ENCODE assay signal across 8 mouse cellular contexts in genomic region chr2:30713535-30713934, GRCm38 (mm10).
DNase-seq lines count a peak whose midpoint lies in the region; ATAC-seq and TF ChIP-seq lines count a peak whose summit lies in the region.

No protein-coding gene starts in this region.

- WGBS in intestine, embryonic 14.5 days: 14% methylated on average over 3 of the region's 3 CpGs
- 0% methylated on average over 2 of the region's 3 CpGs for WGBS in intestine, postnatal 0 days
- 11% methylated on average over 3 of the region's 3 CpGs for whole genome bisulfite sequencing in embryonic facial prominence, embryonic 14.5 days
- WGBS in lung, embryonic 14.5 days: 5% methylated on average over 3 of the region's 3 CpGs

- H3K36me3 ChIP-seq in intestine, embryonic 14.5 days (ENCODE audit: control insufficient read depth, insufficient read depth, low read length): no peaks in the 10 kb centered on the region
- H3K36me3 ChIP-seq in intestine, postnatal 0 days (ENCODE audit: control insufficient read depth, insufficient read depth): no peaks in the 10 kb centered on the region
- no peaks in the 10 kb centered on the region for H3K36me3 ChIP-seq in embryonic facial prominence, embryonic 14.5 days (ENCODE audit: control insufficient read depth, insufficient read depth, low read length)
- no peaks in the 10 kb centered on the region for H3K36me3 ChIP-seq in lung, embryonic 14.5 days (ENCODE audit: insufficient read depth)

- H3K9me3 ChIP-seq in intestine, embryonic 14.5 days (ENCODE audit: control insufficient read depth, low read length): no peaks in the 10 kb centered on the region
- H3K9me3 ChIP-seq in intestine, postnatal 0 days (ENCODE audit: control insufficient read depth): no peaks in the 10 kb centered on the region
- H3K9me3 ChIP-seq in embryonic facial prominence, embryonic 14.5 days (ENCODE audit: control insufficient read depth, low read length): no peaks in the 10 kb centered on the region
- H3K9me3 ChIP-seq in lung, embryonic 14.5 days (ENCODE audit: low read depth, low read length): no peaks in the 10 kb centered on the region

- H3K9ac ChIP-seq in intestine, embryonic 14.5 days (ENCODE audit: low read length): no peak overlapping the region
- H3K9ac ChIP-seq in intestine, postnatal 0 days (ENCODE audit: low read depth, low read length): no peak overlapping the region
- H3K9ac ChIP-seq in embryonic facial prominence, embryonic 14.5 days (ENCODE audit: low read depth, low read length): peak overlapping the region; percentile 35; the same call in 1 of the 2 replicates
- no peak overlapping the region for H3K9ac ChIP-seq in lung, embryonic 14.5 days

- H3K4me2 ChIP-seq in intestine, embryonic 14.5 days (ENCODE audit: low read length): no peak overlapping the region
- H3K4me2 ChIP-seq in intestine, postnatal 0 days (replicated peaks; ENCODE audit: low read depth): no peak overlapping the region
- H3K4me2 ChIP-seq in embryonic facial prominence, embryonic 14.5 days (ENCODE audit: low read depth, low read length): no peak overlapping the region
- H3K4me2 ChIP-seq in lung, embryonic 14.5 days: no peak overlapping the region

- peak; percentile 57 for DNase-seq in intestine, embryonic 14.5 days (ENCODE audit: low spot score)
- peak; percentile 86 for DNase-seq in embryonic facial prominence, embryonic 14.5 days (ENCODE audit: low spot score)
- peak; percentile 53 to 65 for DNase-seq in heart, postnatal 10 days
- DNase-seq in lung, embryonic 14.5 days: no peak
- no peak for DNase-seq in layer of hippocampus, adult 9-10 months (ENCODE audit: low spot score)
- no peak for DNase-seq in right cerebral cortex, postnatal 25 days
- DNase-seq in retina, postnatal 1 day: no peak

- peak overlapping the region; percentile 23; the same call in 1 of the 2 replicates for H3K27ac ChIP-seq in intestine, embryonic 14.5 days (ENCODE audit: low read depth)
- no peak overlapping the region for H3K27ac ChIP-seq in intestine, postnatal 0 days (ENCODE audit: low read depth, low read length)
- peak overlapping the region; percentile 92 for H3K27ac ChIP-seq in embryonic facial prominence, embryonic 14.5 days (replicated peaks; ENCODE audit: low read depth, low read length)
- H3K27ac ChIP-seq in lung, embryonic 14.5 days (ENCODE audit: low read depth): peak overlapping the region; percentile 94; the same call in 1 of the 2 replicates

- intact Hi-C loops in heart, postnatal 10 days (cut with DNase I): loop anchor here (2.0 kb wide), 1 partner anchor 241 kb away; no protein-coding TSS in a partner anchor

- H3K4me1 ChIP-seq in intestine, embryonic 14.5 days (replicated peaks; ENCODE audit: control insufficient read depth, insufficient read depth, low read length): peaks cover 56% of the 10 kb centered on the region
- H3K4me1 ChIP-seq in intestine, postnatal 0 days (replicated peaks; ENCODE audit: control insufficient read depth, insufficient read depth, low read length): peaks cover 8% of the 10 kb centered on the region
- peaks cover 69% of the 10 kb centered on the region for H3K4me1 ChIP-seq in embryonic facial prominence, embryonic 14.5 days (ENCODE audit: control insufficient read depth, insufficient read depth, low read length)
- peaks cover 66% of the 10 kb centered on the region for H3K4me1 ChIP-seq in lung, embryonic 14.5 days (ENCODE audit: insufficient read depth)

- H3K4me3 ChIP-seq in intestine, embryonic 14.5 days (ENCODE audit: low read depth, low read length): no peak overlapping the region
- H3K4me3 ChIP-seq in intestine, postnatal 0 days (ENCODE audit: low read depth, low read length): no peak overlapping the region
- H3K4me3 ChIP-seq in embryonic facial prominence, embryonic 14.5 days (ENCODE audit: low read depth, low read length): no peak overlapping the region
- H3K4me3 ChIP-seq in lung, embryonic 14.5 days (ENCODE audit: low read depth, low read length): no peak overlapping the region

- no peaks in the 10 kb centered on the region for H3K27me3 ChIP-seq in intestine, embryonic 14.5 days (replicated peaks; ENCODE audit: control insufficient read depth, insufficient read depth, low read length)
- H3K27me3 ChIP-seq in intestine, postnatal 0 days (replicated peaks; ENCODE audit: control insufficient read depth, insufficient read depth, low read length): no peaks in the 10 kb centered on the region
- no peaks in the 10 kb centered on the region for H3K27me3 ChIP-seq in embryonic facial prominence, embryonic 14.5 days (replicated peaks; ENCODE audit: control insufficient read depth, insufficient read depth, low read length)
- no peaks in the 10 kb centered on the region for H3K27me3 ChIP-seq in lung, embryonic 14.5 days (ENCODE audit: insufficient read depth, low read length)

- ATAC-seq in intestine, embryonic 14.5 days (replicated peaks; ENCODE audit: low FRiP score, low TSS enrichment, low read depth): no peak
- no peak for ATAC-seq in intestine, postnatal 0 days
- ATAC-seq in embryonic facial prominence, embryonic 14.5 days (ENCODE audit: low read depth): no peak
- ATAC-seq in lung, embryonic 14.5 days (ENCODE audit: insufficient read depth): no peak

- no peak for TF ChIP-seq CTCF in intestine, postnatal 0 days (IDR thresholded peaks at IDR 0.05; ENCODE audit: low read depth)
- TF ChIP-seq CTCF in lung, embryonic 14.5 days (IDR thresholded peaks at IDR 0.05; ENCODE audit: low read depth): no peak

Comparison
In these comparisons a context has a peak if more than half of its experiments do, and no peak if none do; other contexts are left out.
1. DNase-seq: peak in intestine, embryonic 14.5 days (single experiment), embryonic facial prominence, embryonic 14.5 days (single experiment) and heart, postnatal 10 days (2 of 2); none in lung, embryonic 14.5 days (single experiment), layer of hippocampus, adult 9-10 months (single experiment), right cerebral cortex, postnatal 25 days (single experiment) and retina, postnatal 1 day (single experiment).